Mouse (Mus musculus) lung, postnatal 0 days (tissue): ENCODE measurements around the gene Ppp1r26.

ENCODE experiments used
- CTCF ChIP-seq: IDR thresholded peaks from 2 replicates; pipeline ENCODE4 v1.5.1; 2016; ENCODE audit warnings: antibody characterized with exemption, mild to moderate bottlenecking
- EP300 ChIP-seq: IDR thresholded peaks from 2 replicates; pipeline ENCODE4 v1.6.1; 2016; ENCODE audit warnings: antibody characterized with exemption, mild to moderate bottlenecking, control low read depth

DNA sequence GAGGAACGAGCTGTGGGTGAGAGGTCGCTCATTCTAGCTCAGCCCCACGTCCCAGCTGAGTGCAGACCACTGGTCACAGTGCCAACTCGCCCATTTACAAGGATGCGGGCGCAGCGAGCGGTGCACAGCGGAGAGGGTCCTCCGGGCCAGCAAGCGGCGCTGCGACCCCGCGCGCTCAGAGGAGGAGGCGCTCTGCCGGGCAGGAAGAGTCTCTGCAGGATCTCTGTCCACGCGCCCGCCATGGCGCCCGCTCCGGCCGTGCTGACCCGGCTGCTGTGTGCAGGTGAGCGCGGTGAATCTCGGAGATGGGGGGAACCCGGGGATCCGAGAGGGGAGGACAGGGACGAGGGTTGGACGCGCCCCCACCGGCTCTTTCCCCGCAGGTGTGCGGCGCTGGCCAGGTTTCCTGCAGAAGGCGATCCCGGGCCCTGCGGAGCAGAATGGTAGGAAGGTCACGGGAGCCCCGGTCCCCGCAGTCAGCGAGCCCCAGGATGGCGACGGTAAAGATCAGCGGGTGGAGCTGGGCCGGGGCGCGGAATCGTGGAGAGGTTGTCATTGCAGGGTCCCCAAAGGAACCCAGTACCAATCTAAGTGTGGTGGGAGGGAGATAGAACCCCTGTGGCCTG lies 21.4 kb downstream of the Ppp1r26 start, which contains the start of gene Mrps2:
- TF ChIP-seq CTCF (peak; percentile 96), EP300 (no peak)
